Comparison of ENCODE assay signal across 32 mouse cellular contexts in genomic region chr13:43148692-43149091, GRCm38 (mm10). TPM values are rescaled to one million over a fixed set of nuclear protein-coding genes. Genes with fewer than 3 reads are reported as not detected.
A peak's percentile ranks its signal among the peaks of the same experiment; 100 is the strongest.
DNase-seq lines count a peak whose midpoint lies in the region; ATAC-seq lines count a peak whose summit lies in the region.
"Had no signal": no experiment of that assay in that cellular context is flagged by ENCODE, and none has a peak within 500 bp of the region (broad histone marks: within the 10 kb centered on the region; RNA-seq: fewer than 3 reads in every experiment).

No protein-coding gene starts in this region.

- H3K4me1 ChIP-seq in hindbrain, embryonic 10.5 days (replicated peaks): peaks cover 9% of the 10 kb centered on the region; the same call in 1 of the 2 replicates
- H3K4me1 ChIP-seq: hindbrain, embryonic 13.5 days; stomach, embryonic 15.5 days had no signal

- no peak overlapping the region for H3K27ac ChIP-seq in hindbrain, embryonic 10.5 days
- H3K27ac ChIP-seq: heart, adult 2 months; hindbrain, embryonic 13.5 days; limb, embryonic 12.5 days; neural tube, embryonic 13.5 days; stomach, embryonic 15.5 days had no signal

- H3K4me3 ChIP-seq in hindbrain, embryonic 10.5 days: no peak overlapping the region
- H3K4me3 ChIP-seq: heart, adult 2 months; heart, embryonic 13.5 days; hindbrain, embryonic 13.5 days; limb, embryonic 12.5 days; myocyte; neural tube, embryonic 13.5 days; stomach, embryonic 15.5 days had no signal

- 73% methylated on average over 4 of the region's 4 CpGs for WGBS in hindbrain, embryonic 10.5 days

- H3K27me3 ChIP-seq in hindbrain, embryonic 10.5 days (ENCODE audit: insufficient read depth, poor library complexity, severe bottlenecking): no peaks in the 10 kb centered on the region
- H3K27me3 ChIP-seq: heart, embryonic 13.5 days; hindbrain, embryonic 13.5 days; limb, embryonic 12.5 days; neural tube, embryonic 13.5 days; stomach, embryonic 15.5 days had no signal

- peak; percentile 42 for ATAC-seq in frontal cortex, adult (ENCODE audit: low TSS enrichment)
- 0 out of 2 replicates have a peak, but pooled peaks have one; percentile 25 for ATAC-seq in common myeloid progenitor, adult 5-6 weeks (replicated peaks; ENCODE audit: low read depth, poor library complexity, severe bottlenecking)
- peak; percentile 37; the same call in 1 of the 2 replicates for ATAC-seq in megakaryocyte progenitor cell, adult 5-6 weeks (replicated peaks; ENCODE audit: poor library complexity)
- ATAC-seq: forebrain, embryonic 16.5 days; liver, postnatal 0 days had no signal

- H3K9me3 ChIP-seq in hindbrain, embryonic 10.5 days: no peaks in the 10 kb centered on the region
- H3K9me3 ChIP-seq: heart, embryonic 13.5 days; hindbrain, embryonic 13.5 days; limb, embryonic 12.5 days; neural tube, embryonic 13.5 days; stomach, embryonic 15.5 days had no signal

- DNase-seq in frontal cortex, postnatal 36 days (ENCODE audit: low spot score in 2 of 2): no peak
- peak; percentile 80 for DNase-seq in 3T3-L1 (ENCODE audit: low read depth, low spot score)
- DNase-seq in hindbrain, embryonic 10.5 days (ENCODE audit: low spot score): no peak
- no peak for DNase-seq in adrenal gland, adult (ENCODE audit: inconsistent age in 2 of 2, low spot score in 1 of 2)
- DNase-seq in adrenal gland, postnatal 4 days (ENCODE audit: low spot score in 2 of 2): no peak
- DNase-seq: adrenal gland, postnatal 36 days; cerebellum, adult 11-12 months; cerebellum, postnatal 14 days; embryo, embryonic 11 days; gastrocnemius, postnatal 25 days; heart, adult 2 months; heart, postnatal 14 days; kidney, adult 8-10 months; kidney, postnatal 14 days; layer of hippocampus, postnatal 36 days; liver, postnatal 0 days; lung, postnatal 10 days; midbrain, embryonic 14.5 days; retina, postnatal 1 day; right cerebral cortex, postnatal 4 days; thymus, adult 2 months; thymus, postnatal 4 days had no signal

- H3K36me3 ChIP-seq in hindbrain, embryonic 10.5 days: peaks cover 31% of the 10 kb centered on the region

RNA-seq across cellular contexts. Expression of gene Tbc1d7, which starts 22.6 kb away (rescaled TPM):
- 8.6 and 17.1 TPM in 2 replicates for total RNA-seq in common myeloid progenitor, adult 5-6 weeks (2017)
- total RNA-seq in megakaryocyte progenitor cell, adult 5-6 weeks (2015): 22.8 and 28.9 TPM in 2 replicates
- 6.5 and 6.6 TPM in 2 replicates for total RNA-seq in megakaryocyte progenitor cell, adult 5-6 weeks (2017)
- polyA plus RNA-seq in hindbrain, embryonic 10.5 days (2016; fragmentation: Nextera tagmentation; extraction: Ambion mirVana): 62.8 and 73.2 TPM in 2 replicates
- total RNA-seq in adrenal gland, postnatal 4 days (2021): 10 to 100 TPM; 27.0 to 29.9 TPM
